Mouse (Mus musculus): ENCODE results near the gene 4833423E24Rik.

Gene 4833423E24Rik

GRCm38 (mm10) chr2:85518879-85519278, at the start of gene 4833423E24Rik:
Gene 4833423E24Rik (minus strand): TSS chr2:85519024.
- no peak for DNase-seq (ENCODE audit: low spot score)

- peak; percentile 60 for DNase-seq (ENCODE audit: low spot score)
Measured at GRCm38 (mm10) chr2:85561187-85561586, 42.4 kb upstream of the 4833423E24Rik start.

GRCm38 (mm10) chr2:85560226-85560625, 41.4 kb upstream of the 4833423E24Rik start:
- DNase-seq (ENCODE audit: low spot score): no peak

GRCm38 (mm10) chr2:85554806-85555205, 36.0 kb upstream of the 4833423E24Rik start:
- no peak for DNase-seq (ENCODE audit: low spot score)

GRCm38 (mm10) chr2:85533934-85534333, 15.1 kb upstream of the 4833423E24Rik start:
- no peak for DNase-seq (ENCODE audit: low spot score)

- DNase-seq (ENCODE audit: low spot score): no peak
Measured at GRCm38 (mm10) chr2:85532082-85532778, 13.4 kb upstream of the 4833423E24Rik start.

- no peak for DNase-seq (ENCODE audit: low spot score)
Measured at GRCm38 (mm10) chr2:85522859-85523489, 4.2 kb upstream of the 4833423E24Rik start.

GRCm38 (mm10) chr2:85518292-85518691, 532 bp downstream of the 4833423E24Rik start:
- no peak for DNase-seq (ENCODE audit: low spot score)

GRCm38 (mm10) chr2:85510376-85510775, 8.4 kb downstream of the 4833423E24Rik start:
- no peak for DNase-seq (ENCODE audit: low spot score)

GRCm38 (mm10) chr2:85490396-85490795, 28.4 kb downstream of the 4833423E24Rik start:
- DNase-seq (ENCODE audit: low spot score): no peak

GRCm38 (mm10) chr2:85466801-85467325, 52.0 kb downstream of the 4833423E24Rik start:
- no peak for DNase-seq (ENCODE audit: low spot score)

GRCm38 (mm10) chr2:85443539-85443938, 75.3 kb downstream of the 4833423E24Rik start, which contains the start of gene Olfr995:
Gene Olfr995 (minus strand): TSS chr2:85443639.
- DNase-seq (ENCODE audit: low spot score): no peak

- DNase-seq (ENCODE audit: low spot score): no peak
Measured at GRCm38 (mm10) chr2:85442546-85442945, 76.3 kb downstream of the 4833423E24Rik start.

GRCm38 (mm10) chr2:85436351-85436750, 82.5 kb downstream of the 4833423E24Rik start, which contains the start of gene Olfr994:
Gene Olfr994 (minus strand): TSS chr2:85436451.
- DNase-seq (ENCODE audit: low spot score): no peak
